Mouse (Mus musculus) bone marrow macrophage, adult 2 months (primary cell): Measurements from ENCODE around the gene Syn1. TPM values are rescaled to one million over a fixed set of nuclear protein-coding genes. Genes with fewer than 3 reads are reported as not detected.

Source experiments
- H3K27ac ChIP-seq: 2 replicates; pipeline ENCODE4 v1.5.1; 2012; ENCODE audit warnings: low read depth, low read length; ENCODE audit not compliant: insufficient read depth
- H3K4me1 ChIP-seq: 2 replicates; pipeline ENCODE4 v1.6.1; 2012; ENCODE audit warnings: low read length; ENCODE audit not compliant: control insufficient read depth, insufficient read depth
- H3K4me3 ChIP-seq: 2 replicates; pipeline ENCODE4 v1.5.1; 2012; ENCODE audit warnings: mild to moderate bottlenecking, low read length, moderate library complexity; ENCODE audit not compliant: insufficient read depth
- CTCF ChIP-seq: IDR thresholded peaks from 2 replicates; pipeline ENCODE4 v1.5.1; 2012; ENCODE audit warnings: low read depth, mild to moderate bottlenecking, low read length, moderate library complexity
- POLR2A ChIP-seq: IDR thresholded peaks from 2 replicates; pipeline ENCODE4 v1.6.1; 2012; ENCODE audit warnings: mild to moderate bottlenecking, low read depth, low read length, borderline replicate concordance
- polyA plus RNA-seq: library from polyadenylated mRNA; stranded (reverse); fragments of >200 nt; gene quantifications from 2 replicates; pipeline ENCODE4 v1.2.4, GENCODE M21; 2012; ENCODE audit not compliant: missing spikeins, insufficient read depth, insufficient read length

Gene Syn1
- polyA plus RNA-seq, result 4.8 and 5.7 TPM in 2 replicates

GRCm38 (mm10) chrX:20920844-20921364, at the start of gene Syn1:
TSS of gene Syn1 (minus strand) at chrX:20921004.
- TF ChIP-seq CTCF (no peak), POLR2A (no peak)
- Histone ChIP-seq H3K4me3 (peak within 1 kb of the TSS; percentile 51), H3K4me1 (peaks cover 21% of the 10 kb centered on the region), H3K27ac (no peak within 1 kb of the TSS)

DNA sequence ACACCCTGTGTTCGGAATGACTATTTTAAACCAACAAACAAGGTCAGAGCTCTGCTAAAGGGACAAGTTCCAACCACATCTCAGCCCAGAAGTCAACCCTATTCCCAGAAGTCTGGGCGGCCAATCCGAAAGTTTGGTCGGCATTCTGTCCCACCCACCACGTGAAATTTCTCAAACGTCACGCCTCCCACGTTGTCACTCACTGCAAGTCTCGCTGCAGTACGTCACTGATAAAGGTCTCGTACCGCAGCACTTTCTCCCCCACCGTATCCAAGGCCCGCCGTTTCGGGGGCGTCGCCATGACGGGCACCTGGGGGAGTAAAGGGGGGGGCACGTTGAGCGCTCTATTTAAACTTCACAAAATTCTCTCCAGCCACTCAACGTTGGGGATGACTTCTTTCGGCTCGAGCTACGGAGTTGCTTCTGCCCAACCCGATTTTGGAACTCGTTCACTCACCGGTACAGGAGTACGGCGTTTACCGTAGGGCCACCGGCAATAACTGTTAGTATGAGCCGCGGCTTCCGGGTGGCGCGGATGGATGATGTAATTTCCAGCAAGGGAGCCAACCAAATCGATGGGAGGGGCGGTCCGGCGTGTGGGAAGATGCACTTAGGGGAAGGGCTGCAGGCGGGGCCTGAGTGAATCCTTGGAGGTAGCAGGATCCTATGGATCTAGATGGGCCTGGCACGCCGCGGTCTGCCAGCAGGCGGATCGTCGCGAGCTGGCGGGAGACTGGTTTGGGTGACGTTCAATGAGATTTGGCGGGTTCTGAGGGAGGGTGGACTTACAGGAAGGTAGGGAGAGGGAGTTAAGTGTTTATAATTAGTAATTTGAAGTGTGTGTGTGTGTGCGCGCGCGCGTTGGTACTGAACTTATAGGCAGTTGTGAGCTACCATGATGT, 40.9 kb upstream of the Syn1 start, which contains the start of gene Uxt:
Gene Uxt, minus strand, starts transcription at position 541 of the 902 bp plus-strand sequence.
- no peaks in the 10 kb centered on the region; the same call in 1 of the 2 replicates for H3K4me1 ChIP-seq
- TF ChIP-seq CTCF (no peak), POLR2A (no peak)
- H3K4me3 ChIP-seq, result peak within 1 kb of the TSS; percentile 82
- H3K27ac ChIP-seq, result peak within 1 kb of the TSS; percentile 85

- peak within 1 kb of the TSS; percentile 81 for H3K4me3 ChIP-seq
- TF ChIP-seq CTCF, result no peak
- TF ChIP-seq POLR2A, result no peak
- H3K4me1 ChIP-seq, result 0 out of 2 replicates have a peak, but pooled peaks cover 2% of the 10 kb centered on the region
- H3K27ac ChIP-seq, result peak within 1 kb of the TSS; percentile 8; the same call in 1 of the 2 replicates
Observed at GRCm38 (mm10) chrX:20950191-20950880, 29.5 kb upstream of the Syn1 start, which contains the start of gene Elk1. TSS of gene Elk1 (minus strand) at chrX:20950608.

GRCm38 (mm10) chrX:20946055-20946454, 25.3 kb upstream of the Syn1 start:
- 0 out of 2 replicates have a peak, but pooled peaks have one; percentile 9 for TF ChIP-seq CTCF
- no peak for TF ChIP-seq POLR2A
- H3K27ac ChIP-seq, result no peak overlapping the region
- H3K4me3 ChIP-seq, result no peak overlapping the region
- H3K4me1 ChIP-seq, result peaks cover 4% of the 10 kb centered on the region; the same call in 1 of the 2 replicates

DNA sequence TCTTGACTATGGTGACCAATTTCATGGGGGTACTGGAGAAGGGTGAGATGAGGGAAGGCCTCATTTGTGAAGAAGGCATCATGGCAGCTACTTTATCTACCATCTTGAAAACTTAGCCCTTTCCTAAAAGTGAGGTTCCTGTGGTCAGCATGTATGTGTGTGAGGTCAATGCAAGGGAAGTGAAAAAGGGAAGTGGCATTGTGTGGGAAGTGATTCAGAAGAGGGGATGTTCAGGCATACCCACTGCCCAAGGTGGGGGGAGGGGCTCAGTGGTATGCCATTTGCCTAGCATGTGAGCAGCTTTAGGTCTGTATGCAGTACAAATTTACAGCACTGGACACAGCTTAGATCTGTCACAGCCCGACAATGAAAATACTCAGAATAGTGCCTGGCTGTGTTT, 11.2 kb upstream of the Syn1 start:
- Histone ChIP-seq H3K27ac (peak overlapping the region; percentile 89), H3K4me1 (peaks cover 35% of the 10 kb centered on the region)
- TF ChIP-seq CTCF (no peak), POLR2A (no peak)

GRCm38 (mm10) chrX:20931364-20931763, 10.6 kb upstream of the Syn1 start, which contains the start of gene Cfp:
TSS of gene Cfp (minus strand) at chrX:20931555.
- TF ChIP-seq CTCF (no peak), POLR2A (no peak)
- H3K4me3 ChIP-seq, result peak within 1 kb of the TSS; percentile 94
- H3K27ac ChIP-seq, result peak within 1 kb of the TSS; percentile 89
- peaks cover 41% of the 10 kb centered on the region for H3K4me1 ChIP-seq

More for the DNA sequence above, 11.2 kb upstream of the Syn1 start:
- H3K4me3 ChIP-seq, result peak overlapping the region; percentile 7; the same call in 1 of the 2 replicates

- peak overlapping the region; percentile 89 for H3K27ac ChIP-seq
- H3K4me1 ChIP-seq, result peaks cover 48% of the 10 kb centered on the region
- TF ChIP-seq POLR2A, result no peak
- no peak for TF ChIP-seq CTCF
- peak overlapping the region; percentile 59 for H3K4me3 ChIP-seq
Observed at GRCm38 (mm10) chrX:20929859-20930258, 9.1 kb upstream of the Syn1 start.

DNA sequence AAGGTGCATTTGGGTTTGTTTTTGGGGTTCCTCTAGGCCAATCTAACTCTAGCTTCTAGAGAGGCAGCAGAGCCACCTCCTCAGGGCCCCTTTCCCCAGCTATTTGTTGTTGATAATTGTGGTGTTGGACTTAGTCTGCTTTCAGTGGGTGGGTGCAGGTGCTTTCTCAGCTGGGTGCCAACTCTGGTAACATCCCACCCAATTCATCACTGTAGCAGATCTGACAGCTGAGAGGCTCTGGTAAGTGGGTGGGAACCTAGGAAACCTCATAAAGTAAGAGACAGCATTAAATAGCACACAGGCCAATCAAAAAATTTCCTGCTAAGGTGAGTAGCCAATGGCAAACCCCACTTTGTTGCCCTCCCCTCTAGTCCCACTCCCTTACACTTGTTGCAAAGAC, 4.2 kb upstream of the Syn1 start:
- no peak overlapping the region for H3K4me3 ChIP-seq
- TF ChIP-seq CTCF (no peak), POLR2A (no peak)
- H3K4me1 ChIP-seq, result peaks cover 45% of the 10 kb centered on the region
- H3K27ac ChIP-seq, result no peak overlapping the region

DNA sequence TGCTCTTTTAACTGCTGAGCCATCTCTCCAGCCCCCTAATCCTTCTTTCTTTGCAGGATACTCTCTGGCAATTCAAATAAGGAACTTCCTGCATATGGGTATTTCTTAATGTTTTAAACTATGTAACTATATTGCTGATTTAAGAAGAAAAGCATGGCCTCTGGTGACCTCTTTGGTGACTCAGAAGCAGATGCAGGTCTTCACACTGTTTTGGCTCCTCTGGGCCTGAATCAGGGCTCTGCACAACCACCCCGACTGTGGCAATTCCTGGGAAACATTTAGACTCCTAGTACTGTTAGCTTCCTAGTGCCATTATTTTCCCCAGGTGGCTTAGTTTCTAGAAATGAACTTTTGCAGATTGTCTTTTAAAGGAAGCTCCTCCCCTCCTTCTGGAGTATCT, 2.7 kb upstream of the Syn1 start:
- H3K4me3 ChIP-seq, result no peak overlapping the region
- H3K27ac ChIP-seq, result peak overlapping the region; percentile 61
- peaks cover 42% of the 10 kb centered on the region for H3K4me1 ChIP-seq
- no peak for TF ChIP-seq CTCF
- TF ChIP-seq POLR2A, result no peak
